Mouse (Mus musculus) lung, adult 2 months (tissue): ENCODE data around the gene Uspl1.

ENCODE experiments used
- CTCF ChIP-seq: fragments of 200-500 bp; IDR thresholded peaks from 2 replicates; pipeline ENCODE4 v1.5.1; 2011; ENCODE audit warnings: mild to moderate bottlenecking, low read length, control low read depth; ENCODE audit not compliant: insufficient read depth
- POLR2A ChIP-seq: fragments of 200-500 bp; IDR thresholded peaks from 2 replicates; pipeline ENCODE4 v1.6.1; 2011; ENCODE audit warnings: low read depth, mild to moderate bottlenecking, control low read depth, low read length, borderline replicate concordance; ENCODE audit errors: extremely low read depth

DNA sequence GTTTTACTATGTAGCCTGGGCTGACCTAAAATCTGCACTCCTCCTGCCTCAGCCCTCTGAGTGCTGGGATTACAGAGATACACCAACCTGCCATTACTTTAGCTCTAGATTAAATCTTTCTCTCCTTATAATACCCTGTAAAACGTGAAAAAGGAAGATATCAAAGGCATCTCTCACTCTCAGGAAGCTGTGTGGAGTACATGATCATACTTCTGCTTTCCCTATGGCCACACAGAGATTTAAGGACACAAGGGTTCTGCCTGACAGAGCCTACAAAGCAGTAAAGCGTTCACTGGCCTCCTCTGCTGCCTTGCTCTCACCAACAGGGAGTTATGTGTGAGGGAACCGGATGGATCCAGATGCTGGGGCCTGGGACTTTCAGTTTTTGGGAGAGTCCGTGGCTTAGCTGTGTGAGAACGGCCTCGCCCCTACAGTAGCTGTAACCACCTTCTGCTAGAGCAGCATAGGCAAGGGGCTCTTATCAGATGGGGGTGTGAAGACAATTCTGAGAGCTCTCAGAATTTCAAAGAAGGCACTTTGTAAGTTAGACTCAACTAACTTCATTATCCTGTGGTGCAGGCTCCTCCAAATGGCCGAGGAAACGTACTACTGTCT is 36.7 kb upstream of the Uspl1 start:
- TF ChIP-seq CTCF (no peak), POLR2A (no peak)
